Mouse (Mus musculus) T-helper 1 cell (primary cell): Measurements from ENCODE around the gene Jade1.

ENCODE experiments used
- in situ Hi-C: fragments of 300-600 bp; cut with MboI, MseI; formaldehyde crosslinking; loops from one replicate; pipeline ENCODE4 v1.15.1; 2025; ENCODE audit warnings: high pct_unique_total_duplicates

Jade1 gene

GRCm38 (mm10) chr3:41577240-41577639 lies 21.7 kb downstream of the Jade1 start:
- in situ Hi-C loops = loop anchor here (25.0 kb wide), 1 partner anchor 1040 kb away; the partner anchor contains the start of gene Intu

GRCm38 (mm10) chr3:41579873-41580272 lies 24.3 kb downstream of the Jade1 start:
- in situ Hi-C loops = loop anchor here (25.0 kb wide), 1 partner anchor 1043 kb away; the partner anchor contains the start of gene Intu

- in situ Hi-C loops = loop anchor here (25.0 kb wide), 1 partner anchor 1043 kb away; the partner anchor contains the start of gene Intu
Observed at GRCm38 (mm10) chr3:41580401-41581323, 25.1 kb downstream of the Jade1 start.

- in situ Hi-C loops = loop anchor here (25.0 kb wide), 1 partner anchor 1044 kb away; the partner anchor contains the start of gene Intu
Observed at GRCm38 (mm10) chr3:41581436-41581835, 25.9 kb downstream of the Jade1 start.

- in situ Hi-C loops = loop anchor here (25.0 kb wide), 1 partner anchor 1045 kb away; the partner anchor contains the start of gene Intu
Observed at GRCm38 (mm10) chr3:41582256-41582655, 26.7 kb downstream of the Jade1 start.

- in situ Hi-C loops = loop anchor here (25.0 kb wide), 1 partner anchor 1046 kb away; the partner anchor contains the start of gene Intu
Observed at GRCm38 (mm10) chr3:41583092-41583491, 27.6 kb downstream of the Jade1 start.

- in situ Hi-C loops = loop anchor here (25.0 kb wide), 1 partner anchor 1046 kb away; the partner anchor contains the start of gene Intu
Observed at GRCm38 (mm10) chr3:41583621-41584020, 28.1 kb downstream of the Jade1 start.

- in situ Hi-C loops = loop anchor here (25.0 kb wide), 1 partner anchor 1048 kb away; the partner anchor contains the start of gene Intu
Observed at GRCm38 (mm10) chr3:41585548-41585947, 30.0 kb downstream of the Jade1 start.

- in situ Hi-C loops = loop anchor here (25.0 kb wide), 1 partner anchor 1049 kb away; the partner anchor contains the start of gene Intu
Observed at GRCm38 (mm10) chr3:41586330-41586729, 30.8 kb downstream of the Jade1 start.

GRCm38 (mm10) chr3:41586917-41587316 lies 31.4 kb downstream of the Jade1 start:
- in situ Hi-C loops = loop anchor here (25.0 kb wide), 1 partner anchor 1050 kb away; the partner anchor contains the start of gene Intu

GRCm38 (mm10) chr3:41587588-41587987 lies 32.1 kb downstream of the Jade1 start:
- in situ Hi-C loops = loop anchor here (25.0 kb wide), 1 partner anchor 1050 kb away; the partner anchor contains the start of gene Intu

- in situ Hi-C loops = loop anchor here (25.0 kb wide), 1 partner anchor 1051 kb away; the partner anchor contains the start of gene Intu
Observed at GRCm38 (mm10) chr3:41588495-41588894, 33.0 kb downstream of the Jade1 start.

- in situ Hi-C loops = loop anchor here (25.0 kb wide), 1 partner anchor 1052 kb away; the partner anchor contains the start of gene Intu
Observed at GRCm38 (mm10) chr3:41589246-41589914, 33.8 kb downstream of the Jade1 start.

- in situ Hi-C loops = loop anchor here (25.0 kb wide), 1 partner anchor 1053 kb away; the partner anchor contains the start of gene Intu
Observed at GRCm38 (mm10) chr3:41589988-41590387, 34.5 kb downstream of the Jade1 start.

GRCm38 (mm10) chr3:41590695-41591559 lies 35.4 kb downstream of the Jade1 start:
- in situ Hi-C loops = loop anchor here (25.0 kb wide), 1 partner anchor 1054 kb away; the partner anchor contains the start of gene Intu

GRCm38 (mm10) chr3:41591651-41592170 lies 36.2 kb downstream of the Jade1 start:
- in situ Hi-C loops = loop anchor here (25.0 kb wide), 1 partner anchor 1054 kb away; the partner anchor contains the start of gene Intu

GRCm38 (mm10) chr3:41592805-41593204 lies 37.3 kb downstream of the Jade1 start:
- in situ Hi-C loops = loop anchor here (25.0 kb wide), 1 partner anchor 1056 kb away; the partner anchor contains the start of gene Intu

- in situ Hi-C loops = loop anchor here (25.0 kb wide), 1 partner anchor 1057 kb away; the partner anchor contains the start of gene Intu
Observed at GRCm38 (mm10) chr3:41594097-41594879, 38.8 kb downstream of the Jade1 start.

GRCm38 (mm10) chr3:41595010-41595409 lies 39.5 kb downstream of the Jade1 start:
- in situ Hi-C loops = loop anchor here (25.0 kb wide), 1 partner anchor 1058 kb away; the partner anchor contains the start of gene Intu
